Mouse (Mus musculus): ENCODE data around the gene Mtx1. TPM values are rescaled to one million over a fixed set of nuclear protein-coding genes. Genes with fewer than 3 reads are reported as not detected.
A peak's percentile ranks its signal among the peaks of the same experiment; 100 is the strongest.

The Mtx1 gene
- total and polyA plus RNA-seq, 2 experiments from 2014 or later = 108 to 176 TPM

DNA sequence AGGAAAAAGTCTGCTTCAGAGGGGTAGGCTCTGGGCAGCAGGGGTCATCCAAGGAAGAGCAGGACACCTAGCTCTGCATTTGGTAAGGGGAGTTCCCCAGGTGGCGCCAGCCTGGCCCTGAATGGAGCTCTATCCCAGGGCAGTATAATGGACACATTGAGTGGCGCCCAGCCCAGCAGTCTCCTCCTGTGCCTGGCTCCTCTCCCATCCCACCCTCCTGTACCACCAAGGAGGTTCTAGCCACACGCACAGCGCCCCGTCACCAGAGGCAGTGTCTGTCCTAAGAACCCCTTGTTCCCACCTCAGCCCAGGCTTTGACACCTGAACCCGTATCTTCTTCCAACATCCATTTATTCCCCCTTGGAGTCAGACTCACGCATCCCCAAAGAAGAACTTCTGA, 17.2 kb downstream of the Mtx1 start:
- Histone ChIP-seq H3K4me1 (ENCODE audit: insufficient read depth, low read length) (0 out of 2 replicates have a peak, but pooled peaks cover 3% of the 10 kb centered on the region), H3K9me3 (ENCODE audit: low read length) (no peaks in the 10 kb centered on the region), H3K27me3 (ENCODE audit: insufficient read depth, low read length) (no peaks in the 10 kb centered on the region), H3K9ac (replicated peaks; ENCODE audit: low read length, poor library complexity, severe bottlenecking) (no peak overlapping the region), H3K27ac (ENCODE audit: low read depth, low read length) (no peak overlapping the region), H3K4me2 (ENCODE audit: low read depth, low read length, poor library complexity, severe bottlenecking) (no peak overlapping the region), H3K4me3 (ENCODE audit: low read depth, low read length) (no peak overlapping the region), H3K36me3 (ENCODE audit: insufficient read depth, low read length) (peaks cover 49% of the 10 kb centered on the region)
- no peak for ATAC-seq (ENCODE audit: low FRiP score)
- WGBS = 85% methylated on average over 7 of the region's 7 CpGs
- TF ChIP-seq CTCF (IDR thresholded peaks at IDR 0.05) = no peak
- DNase-seq (ENCODE audit: low spot score) = no peak

DNA sequence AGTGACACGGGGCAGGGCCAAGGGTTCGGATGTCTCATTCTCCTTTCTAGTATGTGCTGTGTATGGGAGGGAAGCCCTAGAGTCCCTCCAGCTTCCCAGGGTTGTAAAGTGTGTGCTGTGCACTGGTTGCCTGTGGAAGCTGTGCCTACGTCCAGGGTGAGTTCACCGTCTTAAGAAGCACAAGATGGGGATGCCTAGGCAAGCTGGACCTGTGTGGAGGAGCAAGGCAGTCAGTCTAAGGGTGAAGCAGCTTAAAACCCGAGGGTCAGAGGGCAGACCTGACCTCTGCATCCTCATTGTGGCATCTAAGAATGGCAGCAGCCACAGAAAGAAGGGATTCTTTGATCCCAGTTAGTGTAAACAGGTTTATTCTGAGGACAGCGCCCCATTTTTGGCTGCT, 18.2 kb downstream of the Mtx1 start:
- Histone ChIP-seq H3K4me1 (ENCODE audit: insufficient read depth, low read length) (0 out of 2 replicates have a peak, but pooled peaks cover 3% of the 10 kb centered on the region), H3K9ac (replicated peaks; ENCODE audit: low read length, poor library complexity, severe bottlenecking) (no peak overlapping the region), H3K4me3 (ENCODE audit: low read depth, low read length) (no peak overlapping the region), H3K4me2 (ENCODE audit: low read depth, low read length, poor library complexity, severe bottlenecking) (no peak overlapping the region), H3K9me3 (ENCODE audit: low read length) (no peaks in the 10 kb centered on the region), H3K27me3 (ENCODE audit: insufficient read depth, low read length) (no peaks in the 10 kb centered on the region), H3K27ac (ENCODE audit: low read depth, low read length) (no peak overlapping the region), H3K36me3 (ENCODE audit: insufficient read depth, low read length) (peaks cover 49% of the 10 kb centered on the region)
- no peak for DNase-seq (ENCODE audit: low spot score)
- WGBS = 87% methylated on average over 6 of the region's 6 CpGs
- ATAC-seq (ENCODE audit: low FRiP score) = no peak
- TF ChIP-seq CTCF (IDR thresholded peaks at IDR 0.05) = no peak

DNA sequence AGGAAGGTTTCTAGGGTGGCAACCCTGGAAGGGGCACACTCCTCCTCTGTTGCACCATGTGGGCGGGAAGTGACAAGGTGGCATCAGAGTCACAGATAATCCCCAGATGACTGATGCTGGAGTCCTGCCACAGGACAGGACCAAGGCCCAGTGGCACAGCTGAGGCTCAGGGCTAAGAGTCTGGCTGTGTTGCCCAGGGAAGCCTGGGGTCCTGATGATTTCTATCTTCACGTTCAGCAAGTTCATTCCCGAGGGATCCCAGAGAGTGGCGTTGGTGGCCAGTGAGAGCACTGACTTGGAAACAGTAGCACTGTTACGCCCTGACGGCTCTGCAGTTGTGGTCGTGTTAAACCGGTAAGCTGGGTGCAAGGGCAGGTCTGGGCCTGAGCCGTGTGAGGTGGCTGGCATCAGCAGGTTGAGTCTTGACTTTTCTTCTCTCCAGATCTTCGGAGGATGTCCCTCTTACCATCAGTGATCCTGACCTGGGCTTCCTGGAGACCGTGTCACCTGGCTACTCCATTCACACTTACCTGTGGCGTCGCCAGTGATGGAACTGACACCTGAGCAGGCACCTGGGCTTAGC, 18.7 kb downstream of the Mtx1 start:
- no peak overlapping the region for H3K4me3 ChIP-seq (ENCODE audit: low read depth, low read length)
- no peak overlapping the region for H3K9ac ChIP-seq (replicated peaks; ENCODE audit: low read length, poor library complexity, severe bottlenecking)
- peaks cover 6% of the 10 kb centered on the region; the same call in 1 of the 2 replicates for H3K4me1 ChIP-seq (ENCODE audit: insufficient read depth, low read length)
- peaks cover 49% of the 10 kb centered on the region for H3K36me3 ChIP-seq (ENCODE audit: insufficient read depth, low read length)
- H3K27me3 ChIP-seq (ENCODE audit: insufficient read depth, low read length) = no peaks in the 10 kb centered on the region
- ATAC-seq (ENCODE audit: low FRiP score) = no peak
- TF ChIP-seq CTCF (IDR thresholded peaks at IDR 0.05) = no peak
- WGBS = 92% methylated on average over 13 of the region's 13 CpGs
- H3K27ac ChIP-seq (ENCODE audit: low read depth, low read length) = no peak overlapping the region
- H3K4me2 ChIP-seq (ENCODE audit: low read depth, low read length, poor library complexity, severe bottlenecking) = no peak overlapping the region
- H3K9me3 ChIP-seq (ENCODE audit: low read length) = no peaks in the 10 kb centered on the region
- no peak for DNase-seq (ENCODE audit: low spot score)

DNA sequence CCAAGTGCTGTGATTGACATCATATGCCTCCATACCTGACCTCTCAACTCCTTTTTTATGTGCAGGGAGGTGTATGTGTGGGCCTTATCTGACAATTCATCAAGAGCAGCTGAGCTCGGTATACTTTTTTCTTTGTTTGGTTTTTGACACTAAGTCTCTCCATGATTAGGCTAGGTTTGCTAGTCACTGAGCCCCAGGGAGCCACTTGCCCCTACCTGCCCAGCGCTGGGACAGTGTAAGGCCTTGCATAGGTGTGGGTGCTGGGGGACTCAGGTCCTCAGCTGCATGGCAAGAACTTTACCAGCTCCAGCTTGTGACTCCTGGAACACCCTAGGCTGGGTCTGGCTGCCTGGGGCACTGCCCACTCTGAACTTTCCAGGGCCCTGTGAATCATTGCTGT, 20.2 kb downstream of the Mtx1 start:
- peaks cover 4% of the 10 kb centered on the region; the same call in 1 of the 2 replicates for H3K4me1 ChIP-seq (ENCODE audit: insufficient read depth, low read length)
- no peaks in the 10 kb centered on the region for H3K27me3 ChIP-seq (ENCODE audit: insufficient read depth, low read length)
- no peak overlapping the region for H3K4me2 ChIP-seq (ENCODE audit: low read depth, low read length, poor library complexity, severe bottlenecking)
- 89% methylated on average over 2 of the region's 2 CpGs for WGBS
- DNase-seq (ENCODE audit: low spot score) (no peak), ATAC-seq (ENCODE audit: low FRiP score) (no peak)
- no peak overlapping the region for H3K4me3 ChIP-seq (ENCODE audit: low read depth, low read length)
- no peak overlapping the region for H3K27ac ChIP-seq (ENCODE audit: low read depth, low read length)
- H3K36me3 ChIP-seq (ENCODE audit: insufficient read depth, low read length) = peaks cover 49% of the 10 kb centered on the region
- H3K9me3 ChIP-seq (ENCODE audit: low read length) = no peaks in the 10 kb centered on the region
- H3K9ac ChIP-seq (replicated peaks; ENCODE audit: low read length, poor library complexity, severe bottlenecking) = no peak overlapping the region
- TF ChIP-seq CTCF (IDR thresholded peaks at IDR 0.05) = no peak

DNA sequence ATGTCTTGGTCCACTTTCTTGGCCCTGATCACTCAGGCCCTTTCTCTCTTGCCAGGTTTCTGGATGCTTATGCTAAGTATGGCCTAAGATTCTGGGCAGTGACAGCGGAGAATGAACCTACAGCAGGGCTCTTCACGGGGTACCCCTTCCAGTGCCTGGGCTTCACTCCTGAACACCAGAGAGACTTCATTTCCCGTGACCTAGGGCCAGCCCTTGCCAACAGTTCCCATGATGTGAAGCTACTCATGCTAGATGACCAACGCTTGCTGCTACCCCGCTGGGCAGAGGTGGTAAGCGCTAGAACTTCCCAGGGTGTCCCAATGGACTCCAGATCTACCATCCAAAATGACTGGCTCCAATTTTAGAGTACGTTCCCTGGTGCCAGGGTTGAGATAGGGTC, 20.8 kb downstream of the Mtx1 start:
- ATAC-seq (ENCODE audit: low FRiP score) = no peak
- TF ChIP-seq CTCF (IDR thresholded peaks at IDR 0.05) = no peak
- DNase-seq (ENCODE audit: low spot score) = no peak
- Histone ChIP-seq H3K36me3 (ENCODE audit: insufficient read depth, low read length) (peaks cover 47% of the 10 kb centered on the region), H3K27me3 (ENCODE audit: insufficient read depth, low read length) (no peaks in the 10 kb centered on the region), H3K4me2 (ENCODE audit: low read depth, low read length, poor library complexity, severe bottlenecking) (no peak overlapping the region), H3K4me3 (ENCODE audit: low read depth, low read length) (no peak overlapping the region), H3K4me1 (ENCODE audit: insufficient read depth, low read length) (peaks cover 4% of the 10 kb centered on the region; the same call in 1 of the 2 replicates), H3K9me3 (ENCODE audit: low read length) (no peaks in the 10 kb centered on the region), H3K9ac (replicated peaks; ENCODE audit: low read length, poor library complexity, severe bottlenecking) (no peak overlapping the region), H3K27ac (ENCODE audit: low read depth, low read length) (no peak overlapping the region)
- WGBS = 94% methylated on average over 7 of the region's 7 CpGs

DNA sequence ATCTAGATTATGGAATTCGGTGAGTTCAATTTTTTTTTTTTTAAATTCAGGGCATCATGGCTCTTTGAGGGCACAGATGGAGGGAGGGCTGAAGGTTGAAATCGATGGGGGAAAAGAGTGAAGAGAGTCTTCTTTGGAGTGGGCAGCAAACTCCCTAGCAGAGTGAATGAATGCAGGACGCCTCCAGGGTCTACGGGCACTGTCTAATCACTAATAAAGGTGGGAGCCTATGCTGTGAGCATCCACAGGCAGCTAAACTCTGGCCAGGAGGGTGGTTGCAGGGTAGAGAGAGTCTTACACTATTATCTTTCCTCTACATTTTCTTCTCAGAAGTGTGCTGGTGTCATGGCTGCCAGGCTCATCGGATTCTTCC, 23.8 kb downstream of the Mtx1 start:
- 47% methylated on average over 5 of the region's 5 CpGs for WGBS
- peaks cover 26% of the 10 kb centered on the region for H3K36me3 ChIP-seq (ENCODE audit: insufficient read depth, low read length)
- peak overlapping the region; percentile 72 for H3K27ac ChIP-seq (ENCODE audit: low read depth, low read length)
- peak overlapping the region; percentile 50 for H3K4me3 ChIP-seq (ENCODE audit: low read depth, low read length)
- H3K9me3 ChIP-seq (ENCODE audit: low read length) = no peaks in the 10 kb centered on the region
- TF ChIP-seq CTCF (IDR thresholded peaks at IDR 0.05) = no peak
- peaks cover 4% of the 10 kb centered on the region; the same call in 1 of the 2 replicates for H3K4me1 ChIP-seq (ENCODE audit: insufficient read depth, low read length)
- H3K4me2 ChIP-seq (ENCODE audit: low read depth, low read length, poor library complexity, severe bottlenecking) = peak overlapping the region; percentile 74
- no peaks in the 10 kb centered on the region for H3K27me3 ChIP-seq (ENCODE audit: insufficient read depth, low read length)
- ATAC-seq (ENCODE audit: low FRiP score) (no peak; the same call in 1 of the 2 replicates), DNase-seq (ENCODE audit: low spot score) (no peak)
- H3K9ac ChIP-seq (replicated peaks; ENCODE audit: low read length, poor library complexity, severe bottlenecking) = peak overlapping the region; percentile 72
